Mouse (Mus musculus) G1E (cell line): ENCODE measurements around the gene Trpv4.
A peak's percentile ranks its signal among the peaks of the same experiment; 100 is the strongest.

ENCODE experiments used
- CTCF ChIP-seq: IDR thresholded peaks from 2 replicates; pipeline ENCODE4 v1.5.1; 2012; ENCODE audit warnings: low read depth, low read length, inconsistent platforms, mixed read lengths
- POLR2AphosphoS5 ChIP-seq: IDR thresholded peaks from 2 replicates; pipeline ENCODE4 v1.6.1; 2012; ENCODE audit warnings: low read depth, low read length, inconsistent platforms; ENCODE audit not compliant: insufficient replicate concordance

DNA sequence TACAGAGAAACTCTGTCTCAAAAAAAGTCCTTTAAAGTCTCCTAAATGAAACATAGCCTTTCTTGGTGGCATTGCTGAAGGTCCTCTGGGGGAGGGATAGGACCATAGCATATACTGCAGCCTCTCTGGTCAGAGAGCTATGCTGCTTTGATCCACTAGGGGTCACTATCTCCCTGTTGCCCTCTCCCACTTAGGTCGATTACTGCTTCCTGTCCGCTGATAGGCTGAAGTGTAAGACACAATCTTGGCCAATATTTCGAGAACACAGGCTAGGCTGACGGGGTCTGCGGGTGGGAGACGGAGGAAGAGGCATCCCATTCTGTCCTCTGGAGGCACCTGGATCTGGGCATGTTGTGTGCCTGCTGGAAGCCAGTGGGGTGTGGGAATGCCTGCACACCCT, 37.9 kb downstream of the Trpv4 start:
- TF ChIP-seq CTCF (peak; percentile 91), POLR2AphosphoS5 (no peak)
